Mouse (Mus musculus) stomach, postnatal 0 days (tissue): ENCODE data around the gene Fam53a. TPM values are rescaled to one million over a fixed set of nuclear protein-coding genes. Genes with fewer than 3 reads are reported as not detected.

ENCODE experiments used
- ATAC-seq: fragments of 200-750 bp; cut with Nextera tagmentation; 2 replicates; pipeline ENCODE4 v1.8.0; 2017; ENCODE audit not compliant: low FRiP score, low TSS enrichment
- DNase-seq: peaks from one replicate; pipeline ENCODE4 v3.0.0-alpha.2; 2016; ENCODE audit warnings: low spot score
- H3K27ac ChIP-seq: fragments of 300-500 bp; sonication (generic); replicated peaks from 2 replicates; pipeline ENCODE4 v1.5.1; 2014; ENCODE audit warnings: mild to moderate bottlenecking, control low read depth
- H3K27me3 ChIP-seq: fragments of 300-500 bp; sonication (generic); 2 replicates; pipeline ENCODE4 v1.6.1; 2014; ENCODE audit warnings: low read length; ENCODE audit not compliant: control insufficient read depth, insufficient read depth
- H3K36me3 ChIP-seq: fragments of 300-500 bp; sonication (generic); 2 replicates; pipeline ENCODE4 v1.6.1; 2014; ENCODE audit warnings: low read length, mixed read lengths; ENCODE audit not compliant: control insufficient read depth, insufficient read depth
- H3K4me1 ChIP-seq: fragments of 300-500 bp; sonication (generic); replicated peaks from 2 replicates; pipeline ENCODE4 v1.6.1; 2014; ENCODE audit warnings: antibody characterized with exemption; ENCODE audit not compliant: control insufficient read depth, insufficient read depth
- H3K4me2 ChIP-seq: fragments of 300-500 bp; sonication (generic); replicated peaks from 2 replicates; pipeline ENCODE4 v1.6.1; 2014; ENCODE audit warnings: low read depth, mild to moderate bottlenecking, control low read depth, moderate library complexity
- H3K4me3 ChIP-seq: fragments of 300-500 bp; sonication (generic); 2 replicates; pipeline ENCODE4 v1.5.1; 2014; ENCODE audit warnings: low read depth, low read length, control low read depth
- H3K9ac ChIP-seq: fragments of 300-500 bp; sonication (generic); 2 replicates; pipeline ENCODE4 v1.6.1; 2014; ENCODE audit warnings: mild to moderate bottlenecking, low read length, control low read depth, mixed read lengths
- H3K9me3 ChIP-seq: fragments of 300-500 bp; sonication (generic); 2 replicates; pipeline ENCODE4 v1.6.1; 2016; ENCODE audit warnings: low read length; ENCODE audit not compliant: control insufficient read depth
- CTCF ChIP-seq: IDR thresholded peaks from 2 replicates; pipeline ENCODE4 v1.5.1; 2016; ENCODE audit warnings: antibody characterized with exemption, low read depth, mild to moderate bottlenecking, moderate library complexity
- EP300 ChIP-seq: optimal IDR thresholded peaks from 2 replicates; pipeline ENCODE3; 2016; ENCODE audit warnings: antibody characterized with exemption
- WGBS: fragments of 180-500 bp; shearing (Covaris S2); extraction: QIAGEN DNeasy Blood & Tissue Kit; methylation state at CpG from one replicate; pipeline ENCODE4 v1.1.7; 2014; 5-methylcytosine and 5-hydroxymethylcytosine counted together
- polyA plus RNA-seq: library from polyadenylated mRNA; unstranded; fragments of >200 nt; fragmentation: Nextera tagmentation; extraction: Ambion mirVana; gene quantifications from 2 replicates; pipeline ENCODE4 v1.2.1, GENCODE M21; 2015

The Fam53a gene
- polyA plus RNA-seq, 1 experiment from 2014 or later = 44.9 TPM

GRCm38 (mm10) chr5:33609226-33609625 lies 20.2 kb downstream of the Fam53a start:
- Histone ChIP-seq H3K4me2 (no peak overlapping the region), H3K27me3 (no peaks in the 10 kb centered on the region), H3K4me3 (no peak overlapping the region), H3K36me3 (peaks cover 15% of the 10 kb centered on the region), H3K27ac (no peak overlapping the region), H3K9me3 (no peaks in the 10 kb centered on the region), H3K9ac (no peak overlapping the region), H3K4me1 (no peaks in the 10 kb centered on the region)
- no peak for TF ChIP-seq CTCF
- no peak for TF ChIP-seq EP300
- 77% methylated on average over 1 of the region's 1 CpGs for WGBS
- DNase-seq = no peak
- no peak for ATAC-seq

GRCm38 (mm10) chr5:33607434-33607833 lies 22.0 kb downstream of the Fam53a start:
- Histone ChIP-seq H3K9me3 (no peaks in the 10 kb centered on the region), H3K27me3 (no peaks in the 10 kb centered on the region), H3K9ac (no peak overlapping the region), H3K4me3 (no peak overlapping the region), H3K4me2 (no peak overlapping the region), H3K36me3 (peaks cover 13% of the 10 kb centered on the region), H3K27ac (no peak overlapping the region), H3K4me1 (no peaks in the 10 kb centered on the region)
- WGBS = 92% methylated on average over 15 of the region's 15 CpGs
- ATAC-seq (no peak), DNase-seq (no peak)
- no peak for TF ChIP-seq CTCF
- TF ChIP-seq EP300 = no peak

GRCm38 (mm10) chr5:33606631-33607030 lies 22.8 kb downstream of the Fam53a start:
- Histone ChIP-seq H3K9me3 (no peaks in the 10 kb centered on the region), H3K4me2 (no peak overlapping the region), H3K36me3 (peaks cover 11% of the 10 kb centered on the region), H3K4me1 (no peaks in the 10 kb centered on the region), H3K27ac (no peak overlapping the region), H3K27me3 (no peaks in the 10 kb centered on the region), H3K9ac (no peak overlapping the region; the same call in 1 of the 2 replicates), H3K4me3 (no peak overlapping the region)
- no peak for TF ChIP-seq CTCF
- no peak for TF ChIP-seq EP300
- ATAC-seq (no peak), DNase-seq (no peak)
- 74% methylated on average over 7 of the region's 7 CpGs for WGBS

DNA sequence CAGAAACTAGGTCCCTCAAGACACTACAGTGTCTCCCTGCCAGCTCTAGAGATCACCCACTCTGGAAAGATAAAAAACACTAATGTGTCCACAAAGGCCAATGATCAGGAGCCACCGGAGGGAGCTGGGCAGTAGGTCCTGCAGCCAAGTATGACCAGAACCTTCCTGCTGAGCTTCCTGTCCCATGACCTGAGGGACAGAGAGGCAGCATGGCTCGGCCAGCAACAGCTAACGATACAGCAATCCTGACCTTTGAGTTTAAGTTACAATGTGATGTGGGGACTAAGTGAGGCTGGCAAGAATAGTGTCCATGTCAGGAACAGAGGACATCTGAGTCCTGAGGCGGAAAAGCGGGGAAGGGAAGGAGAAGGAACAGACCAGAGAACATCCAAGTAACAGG lies 24.1 kb downstream of the Fam53a start:
- Histone ChIP-seq H3K9ac (no peak overlapping the region), H3K36me3 (peaks cover 11% of the 10 kb centered on the region), H3K4me3 (no peak overlapping the region), H3K9me3 (no peaks in the 10 kb centered on the region), H3K27me3 (no peaks in the 10 kb centered on the region), H3K27ac (no peak overlapping the region), H3K4me2 (no peak overlapping the region), H3K4me1 (no peaks in the 10 kb centered on the region)
- no peak for DNase-seq
- 86% methylated on average over 5 of the region's 5 CpGs for WGBS
- TF ChIP-seq EP300 (no peak), CTCF (no peak)
- no peak for ATAC-seq

DNA sequence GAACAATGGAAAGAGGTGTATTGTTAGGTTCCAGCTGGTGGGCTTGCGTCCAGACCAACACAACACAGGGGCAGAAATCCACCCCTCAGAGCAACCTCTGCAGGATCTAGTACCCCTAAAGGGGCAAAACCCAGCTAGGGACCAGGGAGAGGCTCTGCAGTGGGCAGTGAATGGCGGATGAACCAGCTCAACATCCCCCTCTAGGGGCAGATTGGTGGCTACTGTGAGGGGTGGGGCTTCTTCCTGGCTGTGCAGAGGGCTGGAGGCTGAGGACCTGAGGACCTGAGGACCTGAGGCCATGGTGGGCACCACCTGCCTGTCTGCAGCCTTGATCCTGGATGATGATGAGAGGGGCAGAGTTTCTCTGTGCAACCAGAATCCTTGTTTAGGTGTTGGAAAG lies 35.8 kb downstream of the Fam53a start:
- ATAC-seq (0 out of 2 replicates have a peak, but pooled peaks have one; percentile 47), DNase-seq (peak; percentile 32)
- no peaks in the 10 kb centered on the region for H3K9me3 ChIP-seq
- no peak overlapping the region for H3K4me3 ChIP-seq
- no peak overlapping the region for H3K9ac ChIP-seq
- WGBS = 41% methylated on average over 2 of the region's 2 CpGs
- TF ChIP-seq EP300 = no peak
- TF ChIP-seq CTCF = peak; percentile 55
- no peaks in the 10 kb centered on the region for H3K36me3 ChIP-seq
- H3K27ac ChIP-seq = no peak overlapping the region
- H3K4me1 ChIP-seq = no peaks in the 10 kb centered on the region
- H3K4me2 ChIP-seq = no peak overlapping the region
- H3K27me3 ChIP-seq = no peaks in the 10 kb centered on the region

DNA sequence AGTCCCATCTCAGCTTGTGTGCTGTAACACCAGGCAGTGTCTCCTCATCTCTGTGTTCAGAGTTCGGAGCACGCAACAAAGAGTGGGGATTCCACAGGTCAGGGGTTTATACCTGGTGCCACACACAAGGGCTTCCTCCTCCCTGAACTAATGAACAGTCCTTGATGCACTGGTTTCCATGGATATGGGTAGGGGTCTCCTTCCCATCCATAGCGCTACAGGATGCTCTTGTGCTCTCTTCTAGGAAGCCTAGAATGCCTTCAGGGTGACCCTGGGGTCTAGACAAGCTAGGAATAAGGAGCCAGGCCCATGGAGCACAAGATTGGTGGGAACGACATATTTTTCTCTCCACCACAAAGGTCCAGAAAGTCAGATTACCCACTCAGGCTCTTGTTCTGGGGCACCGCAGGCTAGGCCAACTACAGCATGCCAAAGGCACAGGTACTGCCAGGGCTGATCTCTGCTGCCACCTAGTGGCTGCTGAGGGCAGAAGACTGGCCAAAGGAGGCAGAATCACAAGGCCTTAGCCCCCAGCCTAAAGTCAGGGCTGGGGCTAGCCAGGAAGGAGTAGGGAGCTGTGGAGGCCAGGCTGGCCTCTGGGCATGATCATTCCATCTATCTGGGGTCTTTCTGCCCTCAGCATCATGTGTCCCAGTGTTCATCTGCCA lies 40.1 kb downstream of the Fam53a start:
- ATAC-seq = no peak; the same call in 1 of the 2 replicates
- WGBS = 65% methylated on average over 5 of the region's 5 CpGs
- Histone ChIP-seq H3K4me2 (no peak overlapping the region), H3K9me3 (no peaks in the 10 kb centered on the region), H3K4me1 (no peaks in the 10 kb centered on the region), H3K9ac (no peak overlapping the region), H3K27ac (no peak overlapping the region), H3K36me3 (no peaks in the 10 kb centered on the region), H3K4me3 (no peak overlapping the region), H3K27me3 (no peaks in the 10 kb centered on the region)
- TF ChIP-seq EP300 (no peak), CTCF (peak; percentile 98)
- DNase-seq = peak; percentile 80
